Mouse (Mus musculus) CD4-positive, CD25-positive, alpha-beta regulatory T cell, adult 4 months (primary cell): ENCODE measurements around the gene Zbtb11. TPM values are rescaled to one million over a fixed set of nuclear protein-coding genes. Genes with fewer than 3 reads are reported as not detected.

Experiments used
- ATAC-seq: one replicate; pipeline ENCODE4 v1.8.0; 2017
- polyA plus RNA-seq, 2 experiments: library from polyadenylated mRNA; unstranded; fragments of 100-300 nt; shearing (Covaris generic); gene quantifications; one replicate each; pipeline ENCODE4 v1.2.1; 2017

Zbtb11 gene
- polyA plus RNA-seq, 2 experiments from 2014 or later = 30.3 to 37.4 TPM

DNA sequence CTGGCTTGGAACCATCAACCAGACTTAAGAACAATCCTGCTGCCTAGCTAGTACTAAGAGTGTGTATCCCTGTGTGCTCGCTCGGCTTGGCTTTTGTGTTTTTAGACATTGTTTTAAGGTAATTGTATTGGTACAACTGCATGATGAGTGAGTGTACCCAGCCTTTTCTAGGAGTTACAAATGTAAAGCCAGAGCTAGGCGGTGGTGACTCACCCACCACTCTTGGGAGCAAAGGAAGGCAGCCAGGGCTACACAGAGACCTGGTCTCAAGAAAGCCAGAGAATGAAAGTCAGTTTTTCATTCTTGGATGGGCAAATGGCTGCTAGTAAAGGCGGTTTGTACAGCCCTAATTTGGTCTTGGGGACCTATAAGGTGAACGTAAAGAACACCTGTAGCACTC lies 3.3 kb upstream of the Zbtb11 start:
- ATAC-seq = no peak

- ATAC-seq = no peak
Measured at GRCm38 (mm10) chr16:55971735-55972615, 1.7 kb upstream of the Zbtb11 start.

DNA sequence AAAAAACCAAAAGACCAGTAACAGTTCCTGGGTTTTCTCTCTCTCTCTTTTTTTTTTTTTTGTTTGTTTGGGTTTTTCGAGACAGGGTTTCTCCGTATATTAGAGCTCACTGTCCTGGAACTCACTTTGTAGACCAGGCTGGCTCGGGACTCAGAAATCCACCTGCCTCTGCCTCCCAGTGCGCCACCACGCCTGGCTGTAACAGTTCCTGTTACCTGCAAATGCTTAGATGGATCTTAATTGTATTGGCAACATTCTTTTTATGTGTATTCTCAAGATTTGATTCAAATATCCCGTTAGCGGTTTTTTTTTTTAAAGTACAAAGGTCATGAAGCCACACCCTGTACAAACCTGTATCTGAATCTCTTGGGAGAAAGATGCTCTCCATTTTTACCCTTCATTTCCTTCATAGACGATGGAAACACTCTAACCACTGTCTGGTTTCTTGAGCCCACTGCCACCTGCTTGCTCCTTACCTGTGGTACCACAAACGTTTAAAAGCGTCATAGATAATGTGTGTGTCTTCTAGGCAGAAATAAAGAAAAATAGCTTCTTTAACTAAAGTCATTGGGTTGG lies 969 bp upstream of the Zbtb11 start:
- ATAC-seq = no peak

DNA sequence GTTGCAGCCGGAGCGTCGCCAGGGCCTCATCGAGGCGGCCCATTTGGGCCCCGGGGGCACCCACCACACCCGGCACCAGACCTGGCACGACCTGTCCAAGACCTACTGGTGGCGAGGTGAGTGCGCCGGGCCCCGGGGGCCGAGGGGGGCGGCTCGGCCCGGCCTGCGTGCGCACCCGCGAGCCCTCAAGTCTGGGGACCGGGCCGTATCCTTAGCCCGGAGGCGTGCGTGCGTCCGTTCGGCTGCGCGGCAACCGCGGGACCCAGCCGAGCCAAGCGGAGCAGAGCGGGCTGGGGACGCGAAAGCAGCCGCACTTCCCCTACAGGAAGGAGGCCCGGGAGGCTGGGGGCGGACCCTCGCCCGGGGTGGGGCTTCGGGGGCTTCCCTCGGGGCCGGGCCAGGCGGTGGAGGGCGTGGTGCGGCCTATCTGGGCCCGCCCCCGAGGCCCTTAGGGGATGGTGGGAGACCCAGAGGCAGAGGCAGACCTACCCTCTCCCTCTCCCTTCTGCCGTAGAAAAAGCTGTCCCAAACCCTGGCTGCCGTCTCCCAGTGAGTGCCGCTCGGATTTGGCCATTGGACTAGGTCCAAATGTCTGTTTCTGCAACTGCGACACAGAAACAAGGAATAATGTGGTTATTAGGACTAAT lies 696 bp downstream of the Zbtb11 start:
- ATAC-seq = peak; percentile 62

DNA sequence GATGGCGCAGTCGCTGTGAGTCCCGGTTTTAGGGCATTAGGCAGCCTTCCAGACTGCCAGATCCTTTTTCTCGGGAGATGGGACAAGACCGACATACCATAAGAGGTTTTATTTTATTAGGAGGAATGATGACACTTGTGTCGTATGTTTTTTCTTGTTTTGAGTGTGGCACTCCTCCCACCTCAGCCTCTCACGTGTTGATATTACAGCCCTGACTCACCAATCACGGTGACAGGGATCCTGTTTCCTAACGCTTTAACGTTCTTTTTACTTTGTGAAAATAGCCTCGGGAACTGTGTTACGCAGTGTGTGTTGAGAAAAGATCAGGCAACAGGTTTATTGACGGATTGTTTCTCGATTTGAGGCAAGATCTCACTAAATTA lies 1.2 kb downstream of the Zbtb11 start:
- ATAC-seq = peak; percentile 42

DNA sequence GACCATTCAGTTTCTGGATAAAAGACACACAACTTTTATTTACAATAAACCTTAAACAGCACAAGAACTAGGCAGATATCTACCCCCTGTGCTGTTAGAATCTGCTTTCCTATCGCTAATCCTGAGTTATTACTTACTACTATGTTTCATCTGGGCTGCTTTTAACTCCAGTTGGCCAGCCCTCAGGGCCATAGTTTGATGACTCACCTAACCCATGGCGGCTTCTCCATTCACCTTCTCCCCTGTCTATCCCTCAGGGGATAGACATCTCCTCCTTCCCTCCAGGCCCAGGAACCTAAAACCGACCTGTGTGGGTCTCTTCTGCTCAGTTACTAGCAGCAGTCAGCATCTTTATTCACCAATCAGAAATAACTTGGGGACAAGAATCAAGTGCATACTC lies 12.3 kb downstream of the Zbtb11 start:
- ATAC-seq = no peak

- no peak for ATAC-seq
Measured at GRCm38 (mm10) chr16:55990311-55990710, 16.6 kb downstream of the Zbtb11 start.

GRCm38 (mm10) chr16:55994235-55994634 lies 20.6 kb downstream of the Zbtb11 start:
- ATAC-seq = no peak

DNA sequence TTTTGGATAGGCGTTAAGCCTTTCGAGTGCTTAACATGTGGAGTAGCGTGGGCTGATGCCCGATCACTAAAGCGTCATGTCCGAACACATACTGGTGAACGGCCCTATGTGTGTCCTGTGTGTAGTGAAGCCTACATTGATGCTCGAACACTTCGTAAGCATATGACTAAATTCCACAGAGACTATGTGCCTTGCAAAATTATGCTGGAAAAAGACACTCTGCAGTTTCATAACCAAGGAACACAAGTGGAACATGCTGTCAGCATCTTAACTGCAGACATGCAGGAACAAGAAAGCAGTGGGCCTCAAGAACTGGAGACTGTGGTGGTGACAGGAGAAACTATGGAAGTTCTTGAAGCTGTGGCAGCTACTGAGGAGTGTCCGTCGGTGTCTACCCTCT lies 33.1 kb downstream of the Zbtb11 start:
- no peak for ATAC-seq

DNA sequence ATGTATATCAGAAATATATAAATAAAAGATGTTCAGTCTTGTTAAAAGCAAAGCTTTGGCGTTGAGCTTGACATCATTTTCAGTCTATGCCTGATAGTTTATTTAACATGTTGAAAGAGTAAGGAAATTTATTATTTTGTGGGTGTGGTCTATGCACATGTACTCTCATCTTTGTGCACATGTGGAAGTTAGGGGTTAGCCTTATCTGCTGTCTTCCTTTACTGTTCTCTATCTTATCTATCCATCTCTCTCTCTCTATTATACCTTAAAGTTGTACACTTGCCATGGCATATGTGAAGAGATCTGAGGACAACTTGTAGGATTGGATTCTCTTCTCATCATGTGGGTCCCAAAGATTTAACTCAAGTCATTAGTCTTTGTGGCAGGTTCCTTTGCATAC lies 35.2 kb downstream of the Zbtb11 start:
- ATAC-seq = no peak

GRCm38 (mm10) chr16:56012789-56013743 lies 39.4 kb downstream of the Zbtb11 start:
- ATAC-seq = no peak

DNA sequence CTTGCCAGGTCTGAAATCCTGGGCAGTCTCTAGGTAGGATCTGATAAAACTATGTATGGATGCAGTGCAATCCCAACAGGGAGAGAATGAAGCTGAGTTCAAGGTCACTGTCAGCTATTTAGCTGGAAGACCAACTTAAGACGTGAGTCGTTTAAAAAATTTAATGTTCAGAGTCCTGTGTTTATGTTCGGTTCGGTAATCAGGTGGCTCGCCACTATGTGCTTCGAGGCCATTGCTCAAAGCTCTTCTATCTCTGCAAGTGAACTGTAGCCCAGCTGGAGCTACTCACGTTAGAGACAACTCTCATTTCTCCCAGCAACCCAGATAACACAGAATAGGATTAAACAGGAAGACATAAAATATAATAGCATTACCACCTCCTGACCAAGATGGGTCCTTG lies 40.4 kb downstream of the Zbtb11 start:
- ATAC-seq = no peak

- no peak for ATAC-seq
Measured at GRCm38 (mm10) chr16:56019660-56020059, 46.0 kb downstream of the Zbtb11 start.

- no peak for ATAC-seq
Measured at GRCm38 (mm10) chr16:56027854-56028629, 54.4 kb downstream of the Zbtb11 start.

GRCm38 (mm10) chr16:56028722-56029551 lies 55.3 kb downstream of the Zbtb11 start:
- peak; percentile 31 for ATAC-seq

DNA sequence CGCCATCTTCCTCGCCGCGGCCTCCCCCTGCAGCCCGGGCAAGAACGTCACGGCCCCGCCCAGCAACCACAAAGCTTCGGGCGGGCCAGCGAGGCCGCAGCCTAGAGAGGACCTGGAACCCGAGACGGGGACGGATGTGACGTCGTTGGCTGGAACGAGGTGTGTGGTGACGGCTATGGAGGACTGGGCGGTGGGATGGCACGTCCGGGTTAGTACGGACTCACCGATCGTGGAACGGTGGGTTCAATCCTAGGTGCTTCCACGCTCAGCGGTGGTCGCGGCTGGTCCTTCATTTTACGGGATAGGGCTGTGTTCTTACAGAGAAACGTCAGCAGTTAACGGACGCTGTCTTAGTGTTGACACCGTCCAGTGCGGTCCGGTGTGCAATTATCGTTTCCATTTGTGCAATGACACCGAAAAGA lies 56.0 kb downstream of the Zbtb11 start, which contains the start of gene Pcnp:
TSS of gene Pcnp (minus strand) at position 79 of the 422 bp plus-strand sequence.
- ATAC-seq = peak; percentile 94

DNA sequence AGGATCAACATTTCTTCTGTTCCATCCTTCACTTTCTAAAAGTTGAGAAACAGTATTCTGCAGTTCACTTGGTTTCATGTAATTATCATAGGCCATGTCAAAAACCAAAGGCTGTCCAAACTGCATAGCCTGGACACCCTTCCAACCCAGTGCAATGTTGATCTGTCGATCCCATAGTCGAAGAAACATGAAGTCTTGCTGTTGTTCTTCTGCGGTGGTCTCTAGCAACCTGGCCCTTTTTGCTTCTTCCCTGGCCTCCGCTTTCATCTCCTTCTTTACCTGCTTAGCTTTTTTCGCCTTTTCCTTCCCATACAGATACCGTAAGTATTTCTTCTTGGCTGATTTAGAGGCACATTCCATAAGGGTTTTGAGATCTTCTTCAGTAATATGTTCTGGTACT lies 60.9 kb downstream of the Zbtb11 start:
- ATAC-seq = no peak

GRCm38 (mm10) chr16:56036501-56036900 lies 62.8 kb downstream of the Zbtb11 start:
- ATAC-seq = no peak

DNA sequence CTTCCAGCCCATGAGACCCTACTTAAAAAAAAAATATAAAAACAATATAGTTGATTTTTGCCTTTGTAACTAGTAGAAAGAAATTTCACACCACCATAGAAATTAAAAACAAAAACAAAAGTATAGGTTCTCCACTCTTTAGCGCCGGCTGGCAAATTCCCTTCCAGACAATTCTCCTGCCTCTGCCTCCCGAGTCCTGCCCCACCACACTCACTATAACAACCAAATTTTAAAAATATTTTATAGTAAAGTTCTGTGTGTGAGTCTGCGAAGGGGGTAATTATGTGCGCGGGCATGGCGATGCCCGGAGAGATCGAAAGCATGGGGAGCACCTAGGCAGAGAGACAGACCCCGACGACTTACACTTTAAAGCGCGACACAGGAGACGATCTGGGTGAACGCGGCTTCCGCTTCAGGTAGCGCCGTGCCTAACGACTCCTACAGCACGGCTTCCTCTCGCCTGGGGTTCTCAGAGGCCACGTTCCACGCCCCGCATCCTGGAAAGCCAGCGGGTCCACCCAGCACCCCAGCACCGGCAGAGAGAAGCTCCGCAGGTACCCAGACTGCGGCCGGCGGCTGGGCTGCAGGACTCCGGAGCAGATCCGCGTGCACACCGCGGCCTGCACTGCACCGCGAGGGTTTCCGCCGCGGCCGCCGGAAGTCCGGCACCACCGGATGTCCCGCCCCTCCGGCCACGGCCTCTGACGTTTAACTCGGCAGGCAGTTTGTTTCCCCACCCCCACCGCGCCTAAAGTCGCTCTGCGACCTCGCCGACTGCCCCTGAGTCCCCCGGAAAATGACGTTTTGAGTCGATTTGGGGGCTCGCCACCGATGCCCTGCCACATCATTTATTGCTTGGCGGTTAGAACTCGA lies 63.7 kb downstream of the Zbtb11 start, which contains the start of gene Trmt10c:
TSS of gene Trmt10c (minus strand) at position 682 of the 873 bp plus-strand sequence.
- ATAC-seq = peak; percentile 90

GRCm38 (mm10) chr16:56038090-56038489 lies 64.4 kb downstream of the Zbtb11 start:
- no peak for ATAC-seq
